Mouse (Mus musculus) G1E (cell line): Measurements from ENCODE around the gene Tshz2. TPM values are rescaled to one million over a fixed set of nuclear protein-coding genes. Genes with fewer than 3 reads are reported as not detected.

Experiments
- ATAC-seq: 2 replicates; pipeline ENCODE4 v1.8.0; 2016; ENCODE audit warnings: mild to moderate bottlenecking; ENCODE audit not compliant: insufficient number of reproducible peaks, poor library complexity, low FRiP score, severe bottlenecking; ENCODE audit errors: extremely low read depth
- DNase-seq: peaks from one replicate; pipeline ENCODE4 v3.0.0; 2012; ENCODE audit warnings: low spot score
- H3K27me3 ChIP-seq: 2 replicates; pipeline ENCODE4 v1.6.1; 2012; ENCODE audit warnings: mild to moderate bottlenecking, low read length, inconsistent platforms; ENCODE audit not compliant: insufficient read depth
- H3K36me3 ChIP-seq: replicated peaks from 2 replicates; pipeline ENCODE3; 2012; ENCODE audit warnings: mild to moderate bottlenecking, inconsistent platforms
- H3K4me1 ChIP-seq: 2 replicates; pipeline ENCODE4 v1.6.1; 2012; ENCODE audit warnings: low read depth, low read length, inconsistent platforms, mixed read lengths; ENCODE audit not compliant: insufficient read depth
- H3K4me3 ChIP-seq: 2 replicates; pipeline ENCODE4 v1.5.1; 2012; ENCODE audit warnings: low read depth, mild to moderate bottlenecking, inconsistent platforms, low read length, moderate library complexity, mixed read lengths
- H3K9me3 ChIP-seq: replicated peaks from 2 replicates; pipeline ENCODE4 v1.6.1; 2012; ENCODE audit warnings: inconsistent platforms
- CTCF ChIP-seq: IDR thresholded peaks from 2 replicates; pipeline ENCODE4 v1.5.1; 2012; ENCODE audit warnings: low read depth, low read length, inconsistent platforms, mixed read lengths
- GATA1 ChIP-seq: IDR thresholded peaks from 2 replicates; pipeline ENCODE4 v1.6.1; 2012; ENCODE audit warnings: borderline replicate concordance, low read length, inconsistent platforms, mixed read lengths
- GATA2 ChIP-seq: IDR thresholded peaks from 2 replicates; pipeline ENCODE4 v1.6.1; 2012; ENCODE audit warnings: low read depth, low read length, inconsistent platforms, borderline replicate concordance
- POLR2AphosphoS5 ChIP-seq: IDR thresholded peaks from 2 replicates; pipeline ENCODE4 v1.6.1; 2012; ENCODE audit warnings: low read depth, low read length, inconsistent platforms; ENCODE audit not compliant: insufficient replicate concordance
- TAL1 ChIP-seq: conservative IDR thresholded peaks from 2 replicates; pipeline ENCODE4 v1.6.1; 2012; ENCODE audit warnings: low read depth, low read length, inconsistent platforms, mixed read lengths
- polyA plus RNA-seq: library from polyadenylated mRNA; stranded (reverse); fragments of >175 nt; gene quantifications from 2 replicates; pipeline ENCODE4 v1.2.3, GENCODE M21; 2012
- total RNA-seq, 2 experiments: library from RNA; stranded (forward) in 1 of 2; stranded (reverse) in 1 of 2; fragments of 200-1000 nt in 1 of 2; fragments of >200 nt in 1 of 2; fragmentation: Nextera tagmentation in 1 of 2; gene quantifications; 2 replicates each; pipeline ENCODE4 v1.2.3; 2014 to 2017

Tshz2 gene
- total and polyA plus RNA-seq, 3 experiments = 0.16 TPM; not detected in 2

- no peaks in the 10 kb centered on the region for H3K36me3 ChIP-seq
- H3K27me3 ChIP-seq = no peaks in the 10 kb centered on the region
- TF ChIP-seq POLR2AphosphoS5 (no peak), GATA1 (no peak), GATA2 (no peak), CTCF (no peak), TAL1 (no peak)
- H3K4me1 ChIP-seq = no peaks in the 10 kb centered on the region
- H3K9me3 ChIP-seq = peaks cover 74% of the 10 kb centered on the region
- H3K4me3 ChIP-seq = no peak overlapping the region
- ATAC-seq (no peak), DNase-seq (no peak)
Measured at GRCm38 (mm10) chr2:170025896-170026295, 393.1 kb downstream of the Tshz2 start.

DNA sequence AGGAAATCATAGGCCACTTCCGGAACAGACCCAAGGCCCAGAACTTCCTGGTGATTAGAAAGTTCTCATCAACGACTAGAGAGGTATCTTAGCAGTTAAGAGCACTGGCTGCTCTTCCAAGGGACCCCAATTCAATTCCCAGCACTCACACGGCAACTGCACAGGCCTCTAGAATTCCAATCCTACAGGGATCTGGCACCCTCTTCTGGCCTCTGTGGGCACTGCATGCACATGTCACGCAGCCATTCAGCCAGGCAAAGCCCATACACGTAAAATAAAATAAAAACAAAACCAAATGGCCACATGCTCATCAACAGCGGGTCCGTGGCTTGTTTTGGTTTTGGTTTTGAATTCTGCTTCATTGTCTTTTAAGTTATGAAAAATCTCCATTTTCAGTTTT, 395.0 kb downstream of the Tshz2 start:
- H3K36me3 ChIP-seq = no peaks in the 10 kb centered on the region
- H3K27me3 ChIP-seq = no peaks in the 10 kb centered on the region
- peaks cover 75% of the 10 kb centered on the region for H3K9me3 ChIP-seq
- ATAC-seq (no peak), DNase-seq (no peak)
- H3K4me1 ChIP-seq = no peaks in the 10 kb centered on the region
- no peak overlapping the region for H3K4me3 ChIP-seq
- TF ChIP-seq GATA2 = no peak
- no peak for TF ChIP-seq POLR2AphosphoS5
- TF ChIP-seq CTCF = no peak
- no peak for TF ChIP-seq TAL1
- TF ChIP-seq GATA1 = no peak

GRCm38 (mm10) chr2:170028488-170029303, 395.9 kb downstream of the Tshz2 start:
- no peak for TF ChIP-seq POLR2AphosphoS5
- no peak for TF ChIP-seq TAL1
- TF ChIP-seq CTCF = no peak
- TF ChIP-seq GATA2 = no peak
- no peak for TF ChIP-seq GATA1
- Histone ChIP-seq H3K4me1 (no peaks in the 10 kb centered on the region), H3K27me3 (no peaks in the 10 kb centered on the region), H3K9me3 (peaks cover 74% of the 10 kb centered on the region), H3K4me3 (no peak overlapping the region), H3K36me3 (no peaks in the 10 kb centered on the region)
- DNase-seq = no peak
- no peak for ATAC-seq

DNA sequence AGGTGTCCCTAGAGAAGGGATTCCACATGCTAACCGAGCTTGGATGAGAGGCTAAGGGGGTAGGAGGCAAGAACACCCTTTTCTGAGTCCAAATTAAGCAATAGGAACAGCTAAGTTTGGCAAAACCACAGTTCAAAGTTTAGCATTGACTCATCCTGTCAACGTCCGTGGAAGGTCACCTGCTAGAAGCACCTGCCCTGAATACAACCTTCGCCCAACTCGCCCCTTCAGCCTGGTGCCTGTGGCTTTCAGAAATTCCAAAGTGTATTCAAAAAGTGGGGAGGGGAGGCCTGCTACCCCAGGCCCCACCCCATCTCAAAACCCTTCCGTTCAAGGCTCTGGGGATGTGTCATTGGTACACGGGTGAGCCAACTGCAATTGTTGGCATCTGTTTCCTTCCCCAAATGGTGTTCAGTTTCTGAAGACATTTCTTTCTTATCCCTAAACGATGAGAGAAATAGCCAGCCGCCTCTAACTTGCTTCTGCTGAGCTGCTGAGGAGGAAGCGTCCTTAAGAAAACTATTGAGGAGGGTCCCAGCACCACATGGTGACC, 396.6 kb downstream of the Tshz2 start:
- Histone ChIP-seq H3K27me3 (no peaks in the 10 kb centered on the region), H3K9me3 (peaks cover 73% of the 10 kb centered on the region), H3K4me3 (no peak overlapping the region), H3K4me1 (no peaks in the 10 kb centered on the region), H3K36me3 (no peaks in the 10 kb centered on the region)
- ATAC-seq = no peak
- DNase-seq = no peak
- TF ChIP-seq CTCF (no peak), GATA2 (no peak), GATA1 (no peak), POLR2AphosphoS5 (no peak), TAL1 (no peak)

- peaks cover 70% of the 10 kb centered on the region for H3K9me3 ChIP-seq
- DNase-seq = no peak
- H3K36me3 ChIP-seq = no peaks in the 10 kb centered on the region
- TF ChIP-seq POLR2AphosphoS5 (no peak), TAL1 (no peak), GATA1 (no peak), CTCF (no peak), GATA2 (no peak)
- no peak overlapping the region for H3K4me3 ChIP-seq
- no peaks in the 10 kb centered on the region for H3K4me1 ChIP-seq
- no peak for ATAC-seq
- no peaks in the 10 kb centered on the region for H3K27me3 ChIP-seq
Measured at GRCm38 (mm10) chr2:170031226-170031625, 398.4 kb downstream of the Tshz2 start.

DNA sequence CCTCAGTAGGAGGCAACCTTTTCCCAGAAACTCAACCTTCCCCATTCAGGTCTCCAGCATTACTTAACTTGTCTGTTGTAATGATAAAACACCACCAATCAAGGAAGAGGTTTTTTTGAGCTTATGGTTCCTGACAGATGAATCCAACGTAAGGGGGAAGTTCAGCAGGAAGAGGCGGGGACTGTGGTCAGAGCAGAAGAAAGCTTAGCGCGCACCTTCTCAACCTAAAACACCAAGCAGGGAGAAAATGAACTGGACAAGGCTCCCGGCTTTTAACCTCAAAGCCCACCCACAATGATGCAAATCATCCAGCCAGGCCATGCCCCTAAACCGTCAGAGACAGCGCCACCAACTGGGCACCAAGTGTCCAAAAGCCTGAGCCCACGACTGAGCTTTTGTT, 399.1 kb downstream of the Tshz2 start:
- H3K4me3 ChIP-seq = no peak overlapping the region
- H3K27me3 ChIP-seq = no peaks in the 10 kb centered on the region
- H3K9me3 ChIP-seq = peaks cover 66% of the 10 kb centered on the region
- H3K4me1 ChIP-seq = no peaks in the 10 kb centered on the region
- no peak for TF ChIP-seq CTCF
- TF ChIP-seq POLR2AphosphoS5 = no peak
- TF ChIP-seq GATA2 = no peak
- TF ChIP-seq GATA1 = no peak
- TF ChIP-seq TAL1 = no peak
- H3K36me3 ChIP-seq = no peaks in the 10 kb centered on the region
- ATAC-seq (no peak), DNase-seq (no peak)
